Mouse (Mus musculus) CD4-positive, CD25-positive, alpha-beta regulatory T cell, adult 9 weeks (primary cell): ENCODE results near the gene Ctla2b. TPM values are rescaled to one million over a fixed set of nuclear protein-coding genes. Genes with fewer than 3 reads are reported as not detected.

Source experiments
- polyA plus RNA-seq: library from polyadenylated mRNA; unstranded; fragments of 100-300 nt; shearing (Covaris generic); gene quantifications from one replicate; pipeline ENCODE4 v1.2.1, GENCODE M21; 2017

The Ctla2b gene
- polyA plus RNA-seq: 4.9 TPM

GRCm38 (mm10) chr13:60897328-60897727 is at the start of gene Ctla2b:
Gene Ctla2b (minus strand): TSS chr13:60897447.

GRCm38 (mm10) chr13:60941884-60942283 is 44.6 kb upstream of the Ctla2b start, which contains the start of gene Tpbpa:
Gene Tpbpa (minus strand): TSS chr13:60941984.

GRCm38 (mm10) chr13:60936500-60936901 is 39.3 kb upstream of the Ctla2b start, which contains the start of the genes Gm49391 and Ctla2a:
Gene Gm49391 (minus strand): TSS chr13:60936571.
Gene Ctla2a (minus strand): TSS chr13:60936625.

GRCm38 (mm10) chr13:60935490-60935889 is 38.2 kb upstream of the Ctla2b start, which contains the start of gene Gm49393:
Gene Gm49393 (minus strand): TSS chr13:60935590.

GRCm38 (mm10) chr13:60904780-60905179 is 7.5 kb upstream of the Ctla2b start, which contains the start of gene Tpbpb:
Gene Tpbpb (minus strand): TSS chr13:60904880.

GRCm38 (mm10) chr13:60896794-60897193 is 453 bp downstream of the Ctla2b start, which contains the start of gene Gm49392:
Gene Gm49392 (minus strand): TSS chr13:60896894.

GRCm38 (mm10) chr13:60864281-60864680 is 33.0 kb downstream of the Ctla2b start, which contains the start of gene 4930486L24Rik:
Gene 4930486L24Rik (minus strand): TSS chr13:60864475.

Other genes with a start within 250 kb of the Ctla2b start
- not detected for gene BC051665, start 111.1 kb downstream of the Ctla2b start, polyA plus RNA-seq
- gene Ctsll3, start 94.6 kb downstream of the Ctla2b start, polyA plus RNA-seq: not detected
- gene 4930486L24Rik, start 33.0 kb downstream of the Ctla2b start, polyA plus RNA-seq: 2.1 TPM
- gene Gm49392, start 553 bp downstream of the Ctla2b start, polyA plus RNA-seq: not detected
- not detected for gene Tpbpb, start 7.4 kb upstream of the Ctla2b start, polyA plus RNA-seq
- gene Gm49393, start 38.1 kb upstream of the Ctla2b start, polyA plus RNA-seq: not detected
- gene Gm49391, start 39.1 kb upstream of the Ctla2b start, polyA plus RNA-seq: not detected
- gene Ctla2a, start 39.2 kb upstream of the Ctla2b start, polyA plus RNA-seq: 23.8 TPM
- gene Tpbpa, start 44.5 kb upstream of the Ctla2b start, polyA plus RNA-seq: not detected
- not detected for gene Ctsj, start 108.5 kb upstream of the Ctla2b start, polyA plus RNA-seq
- not detected for gene Ctsq, start 143.2 kb upstream of the Ctla2b start, polyA plus RNA-seq